Mouse (Mus musculus): ENCODE measurements around the gene B3gnt7.

GRCm38 (mm10) chr1:86300093-86300492, 2.5 kb upstream of the B3gnt7 start:
- TF ChIP-seq ZNF384 (IDR thresholded peaks at IDR 0.05; ENCODE audit: low read depth, low read length) (peak; percentile 53; the same call in 1 of the 2 replicates), HCFC1 (IDR thresholded peaks at IDR 0.05; ENCODE audit: borderline replicate concordance, insufficient read depth, low read length) (no peak), MAFK (IDR thresholded peaks at IDR 0.05; ENCODE audit: insufficient read depth, low read depth, low read length) (no peak)

Data from ES-E14 (cell line).